Comparison of ENCODE assay signal across 9 mouse cellular contexts in the genomic region with DNA sequence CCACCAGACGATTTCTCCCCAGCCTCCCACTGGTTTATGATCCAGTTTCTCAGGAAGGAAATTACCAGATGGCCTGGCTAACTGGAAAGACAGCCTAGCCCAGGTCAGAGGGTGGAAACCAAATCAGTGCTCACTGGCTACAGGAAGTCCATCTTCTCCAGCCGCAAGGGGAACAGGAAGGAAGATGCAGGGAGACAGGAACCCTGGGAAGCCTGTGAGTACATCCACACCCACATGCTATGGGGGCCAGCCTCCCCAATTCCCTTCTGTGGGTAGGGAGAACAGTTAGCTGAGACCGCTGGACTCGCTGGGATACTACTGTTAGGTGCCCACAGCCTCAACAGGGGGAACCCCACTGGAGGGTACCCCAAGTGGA. TPM values are rescaled to one million over a fixed set of nuclear protein-coding genes. Genes with fewer than 3 reads are reported as not detected.
DNase-seq lines count a peak whose midpoint lies in the region; ATAC-seq and TF ChIP-seq lines count a peak whose summit lies in the region.
"Had no signal": no experiment of that assay in that cellular context is flagged by ENCODE, and none has a peak within 500 bp of the region (broad histone marks: within the 10 kb centered on the region; RNA-seq: fewer than 3 reads in every experiment).

No protein-coding gene starts in this region.

- no peaks in the 10 kb centered on the region for H3K9me3 ChIP-seq in kidney, embryonic 16.5 days (ENCODE audit: low read length)
- no peaks in the 10 kb centered on the region for H3K9me3 ChIP-seq in midbrain, embryonic 15.5 days

- H3K36me3 ChIP-seq in kidney, embryonic 16.5 days (ENCODE audit: insufficient read depth, low read length), result peaks cover 9% of the 10 kb centered on the region
- no peaks in the 10 kb centered on the region for H3K36me3 ChIP-seq in midbrain, embryonic 15.5 days (replicated peaks)

- H3K27me3 ChIP-seq in kidney, embryonic 16.5 days (ENCODE audit: insufficient read depth, low read length), result no peaks in the 10 kb centered on the region
- H3K27me3 ChIP-seq in midbrain, embryonic 15.5 days (replicated peaks), result no peaks in the 10 kb centered on the region

- H3K27ac ChIP-seq in gastrocnemius, adult 2 months, result peak overlapping the region; percentile 94
- H3K27ac ChIP-seq in kidney, embryonic 16.5 days (ENCODE audit: low read length), result peak overlapping the region; percentile 87
- H3K27ac ChIP-seq in midbrain, embryonic 15.5 days, result 0 out of 2 replicates have a peak overlapping the region, but pooled peaks have one; percentile 69

- no peak for TF ChIP-seq CTCF in gastrocnemius, adult 2 months (IDR thresholded peaks at IDR 0.05)

- 36% methylated on average over 4 of the region's 4 CpGs for WGBS in kidney, embryonic 16.5 days
- 83% methylated on average over 4 of the region's 4 CpGs for WGBS in midbrain, embryonic 15.5 days

- peak; percentile 27 for DNase-seq in gastrocnemius, adult 2 months
- no peak for DNase-seq in gastrocnemius, adult 18-20 months (ENCODE audit: low spot score)
- no peak for DNase-seq in embryo, embryonic 9.5 days (ENCODE audit: extremely low spot score)
- no peak for DNase-seq in cerebellum, postnatal 4 days (ENCODE audit: low spot score in 2 of 2)

- 0 out of 2 replicates have a peak overlapping the region, but pooled peaks have one; percentile 1 for H3K9ac ChIP-seq in kidney, embryonic 16.5 days (replicated peaks; ENCODE audit: low read length)
- no peak overlapping the region for H3K9ac ChIP-seq in midbrain, embryonic 15.5 days

- H3K4me2 ChIP-seq in kidney, embryonic 16.5 days (replicated peaks; ENCODE audit: low read depth, low read length), result no peak overlapping the region
- H3K4me2 ChIP-seq in midbrain, embryonic 15.5 days, result no peak overlapping the region

- peak; percentile 13 for ATAC-seq in granulocyte monocyte progenitor cell, adult 5-6 weeks (replicated peaks; ENCODE audit: poor library complexity, severe bottlenecking)
- ATAC-seq in kidney, embryonic 16.5 days (ENCODE audit: low FRiP score, low TSS enrichment), result no peak
- ATAC-seq in midbrain, embryonic 15.5 days (replicated peaks), result no peak
- ATAC-seq in cerebellum, adult (ENCODE audit: insufficient number of reproducible peaks, low FRiP score, low TSS enrichment), result no peak

- peak overlapping the region; percentile 60 for H3K4me3 ChIP-seq in gastrocnemius, adult 2 months
- no peak overlapping the region for H3K4me3 ChIP-seq in kidney, embryonic 16.5 days (ENCODE audit: low read length)
- no peak overlapping the region for H3K4me3 ChIP-seq in midbrain, embryonic 15.5 days

- intact Hi-C loops in gastrocnemius, adult 2 months (cut with DNase I), result no loop called here

- H3K4me1 ChIP-seq in kidney, embryonic 16.5 days (ENCODE audit: insufficient read depth, low read length), result peaks cover 67% of the 10 kb centered on the region
- H3K4me1 ChIP-seq in midbrain, embryonic 15.5 days, result peaks cover 22% of the 10 kb centered on the region

RNA-seq across cellular contexts. Expression of gene Gpr146, which starts 10.7 kb away (rescaled TPM):
- 10 to 100 TPM; 26.5 to 41.2 TPM for total RNA-seq in gastrocnemius, adult 2 months (2021)
- 10 to 100 TPM; 21.8 to 28.9 TPM for total RNA-seq in gastrocnemius, adult 18-20 months (2021)
- total RNA-seq in granulocyte monocyte progenitor cell, adult 5-6 weeks (2014; fragmentation: Nextera tagmentation), result 5.0 and 7.3 TPM in 2 replicates
- total RNA-seq in granulocyte monocyte progenitor cell, adult 5-6 weeks (2017), result 4.0 and 5.4 TPM in 2 replicates
- 6.6 and 6.7 TPM in 2 replicates for polyA plus RNA-seq in kidney, embryonic 16.5 days (2015; fragmentation: Nextera tagmentation; extraction: Ambion mirVana)
- polyA plus RNA-seq in midbrain, embryonic 15.5 days (2015; fragmentation: Nextera tagmentation; extraction: Ambion mirVana), result 2.5 and 2.7 TPM in 2 replicates

RNA-seq across cellular contexts. Expression of gene C130050O18Rik, which starts 16.9 kb away (rescaled TPM):
- under 1 TPM; 0.15 to 0.33 TPM for total RNA-seq in gastrocnemius, adult 2 months (2021)
- under 1 TPM; 0.12 to 0.21 TPM for total RNA-seq in gastrocnemius, adult 18-20 months (2021)
- total RNA-seq in granulocyte monocyte progenitor cell, adult 5-6 weeks (2014; fragmentation: Nextera tagmentation), result 0.53 and 5.8 TPM in 2 replicates
- 1.4 and 3.6 TPM in 2 replicates for total RNA-seq in granulocyte monocyte progenitor cell, adult 5-6 weeks (2017)
- polyA plus RNA-seq in kidney, embryonic 16.5 days (2015; fragmentation: Nextera tagmentation; extraction: Ambion mirVana), result 0.60 and 0.92 TPM in 2 replicates
- polyA plus RNA-seq in midbrain, embryonic 15.5 days (2015; fragmentation: Nextera tagmentation; extraction: Ambion mirVana), result 0.18 and 0.33 TPM in 2 replicates

RNA-seq across cellular contexts. Expression of gene Gper1, which starts 34.8 kb away (rescaled TPM):
- 1 to 10 TPM; 1.3 to 2.7 TPM for total RNA-seq in gastrocnemius, adult 2 months (2021)
- under 1 TPM; 0.59 to 0.82 TPM for total RNA-seq in gastrocnemius, adult 18-20 months (2021)
- not detected in 2 replicates for total RNA-seq in granulocyte monocyte progenitor cell, adult 5-6 weeks (2014; fragmentation: Nextera tagmentation)
- total RNA-seq in granulocyte monocyte progenitor cell, adult 5-6 weeks (2017), result not detected in 2 replicates
- polyA plus RNA-seq in kidney, embryonic 16.5 days (2015; fragmentation: Nextera tagmentation; extraction: Ambion mirVana), result 6.8 and 8.0 TPM in 2 replicates
- polyA plus RNA-seq in midbrain, embryonic 15.5 days (2015; fragmentation: Nextera tagmentation; extraction: Ambion mirVana), result 8.2 and 9.5 TPM in 2 replicates

RNA-seq across cellular contexts. Expression of gene Cyp2w1, which starts 35.8 kb away (rescaled TPM):
- total RNA-seq in gastrocnemius, adult 2 months (2021), result not detected
- total RNA-seq in gastrocnemius, adult 18-20 months (2021), result not detected
- total RNA-seq in granulocyte monocyte progenitor cell, adult 5-6 weeks (2014; fragmentation: Nextera tagmentation), result not detected in 2 replicates
- total RNA-seq in granulocyte monocyte progenitor cell, adult 5-6 weeks (2017), result not detected in 2 replicates
- polyA plus RNA-seq in kidney, embryonic 16.5 days (2015; fragmentation: Nextera tagmentation; extraction: Ambion mirVana), result not detected in 2 replicates
- polyA plus RNA-seq in midbrain, embryonic 15.5 days (2015; fragmentation: Nextera tagmentation; extraction: Ambion mirVana), result 0.46 TPM in 1 of 2 replicates, not detected in the other
- polyA plus RNA-seq: C2C12 had no signal

RNA-seq across cellular contexts. Expression of gene Cox19, which starts 37.0 kb away (rescaled TPM):
- 10 to 100 TPM; 48.7 to 69.6 TPM for total RNA-seq in gastrocnemius, adult 2 months (2021)
- total RNA-seq in gastrocnemius, adult 18-20 months (2021), result 10 to 100 TPM; 55.0 to 68.4 TPM
- 29.2 and 60.1 TPM in 2 replicates for total RNA-seq in granulocyte monocyte progenitor cell, adult 5-6 weeks (2014; fragmentation: Nextera tagmentation)
- total RNA-seq in granulocyte monocyte progenitor cell, adult 5-6 weeks (2017), result 31.4 and 35.9 TPM in 2 replicates
- 99.3 and 104 TPM in 2 replicates for polyA plus RNA-seq in kidney, embryonic 16.5 days (2015; fragmentation: Nextera tagmentation; extraction: Ambion mirVana)
- polyA plus RNA-seq in midbrain, embryonic 15.5 days (2015; fragmentation: Nextera tagmentation; extraction: Ambion mirVana), result 106 and 108 TPM in 2 replicates
